Mouse (Mus musculus): ENCODE results near the gene Pbx2.

Pbx2 gene

DNA sequence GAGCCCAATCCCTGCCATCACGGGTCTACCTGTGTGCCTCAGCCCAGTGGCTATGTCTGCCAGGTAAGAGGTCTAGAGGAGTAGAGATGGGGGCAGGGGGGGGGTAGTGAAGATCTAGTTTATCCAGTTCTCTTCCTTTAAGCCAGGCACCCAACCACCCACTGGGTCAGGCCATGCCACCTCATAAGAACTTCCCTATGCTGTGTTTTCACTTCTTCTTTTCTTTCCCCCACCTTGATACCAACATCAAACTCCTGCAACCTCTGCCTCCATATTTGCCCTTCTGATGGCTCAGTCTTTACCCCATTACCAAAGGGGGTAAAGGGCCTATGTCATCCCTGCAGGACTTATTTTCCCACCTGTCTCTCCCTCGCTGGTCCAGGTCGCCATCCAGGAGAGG is 13.0 kb upstream of the Pbx2 start:
- no peak for DNase-seq (ENCODE audit: extremely low spot score)

DNA sequence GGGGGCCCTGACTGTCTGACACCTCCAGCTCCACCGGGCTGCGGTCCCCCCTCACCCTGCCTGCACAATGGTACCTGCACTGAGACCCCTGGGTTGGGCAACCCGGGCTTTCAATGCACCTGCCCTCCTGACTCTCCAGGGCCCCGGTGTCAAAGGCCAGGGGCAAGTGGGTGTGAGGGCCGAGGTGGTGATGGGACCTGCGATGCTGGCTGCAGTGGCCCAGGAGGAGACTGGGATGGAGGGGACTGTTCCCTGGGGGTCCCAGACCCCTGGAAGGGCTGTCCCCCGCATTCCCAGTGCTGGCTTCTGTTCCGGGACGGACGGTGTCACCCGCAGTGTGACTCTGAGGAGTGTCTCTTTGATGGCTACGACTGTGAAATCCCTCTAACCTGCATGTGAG is 8.5 kb upstream of the Pbx2 start:
- no peak for DNase-seq (ENCODE audit: extremely low spot score)

DNA sequence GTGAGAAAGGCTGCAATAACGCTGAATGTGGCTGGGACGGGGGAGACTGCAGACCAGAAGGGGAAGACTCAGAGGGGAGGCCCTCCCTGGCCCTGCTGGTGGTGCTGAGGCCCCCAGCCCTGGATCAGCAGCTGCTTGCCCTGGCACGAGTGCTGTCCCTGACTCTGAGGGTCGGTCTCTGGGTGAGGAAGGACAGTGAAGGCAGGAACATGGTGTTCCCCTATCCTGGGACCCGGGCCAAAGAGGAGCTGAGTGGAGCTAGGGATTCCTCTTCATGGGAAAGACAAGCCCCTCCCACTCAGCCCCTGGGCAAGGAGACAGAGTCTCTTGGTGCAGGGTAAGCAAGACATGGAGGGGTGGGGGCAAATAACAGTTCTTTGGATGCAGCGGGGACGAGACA is 7.7 kb upstream of the Pbx2 start:
- DNase-seq (ENCODE audit: extremely low spot score) = no peak

DNA sequence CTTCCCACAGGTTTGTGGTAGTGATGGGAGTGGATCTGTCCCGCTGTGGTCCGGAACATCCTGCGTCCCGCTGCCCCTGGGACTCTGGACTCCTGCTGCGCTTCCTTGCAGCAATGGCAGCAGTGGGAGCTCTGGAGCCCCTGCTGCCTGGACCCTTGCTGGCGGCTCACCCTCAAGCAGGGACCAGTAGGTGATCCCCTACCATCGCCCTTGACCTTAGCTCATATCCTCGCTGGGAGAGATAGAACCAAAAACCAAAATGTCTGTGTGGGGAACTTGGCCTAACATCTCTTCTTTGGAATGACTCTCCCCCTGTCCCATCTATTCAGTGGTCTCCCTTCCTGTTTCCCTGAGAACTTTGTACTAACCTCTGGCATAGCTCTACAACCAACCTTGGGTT is 7.2 kb upstream of the Pbx2 start:
- no peak for DNase-seq (ENCODE audit: extremely low spot score)

DNA sequence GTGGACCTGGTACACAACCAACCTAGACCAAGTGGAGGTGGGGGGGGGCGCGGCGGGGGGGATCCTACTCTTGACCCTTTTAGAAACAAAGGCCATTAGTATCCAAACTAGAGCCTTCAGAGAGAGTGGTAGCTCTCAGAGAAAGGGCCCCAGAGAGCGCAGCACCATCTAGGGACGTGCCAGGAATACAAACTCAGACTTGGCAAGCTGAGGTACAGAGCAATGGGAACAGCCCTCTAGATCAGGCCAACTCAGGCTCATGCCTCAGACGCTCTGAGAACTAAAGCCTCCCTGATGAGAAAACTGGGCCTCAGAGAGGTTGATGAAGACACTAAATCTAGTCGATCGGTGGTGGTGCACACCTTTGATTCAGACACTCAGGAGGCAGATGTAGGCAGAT is 5.9 kb upstream of the Pbx2 start:
- DNase-seq (ENCODE audit: extremely low spot score) = no peak

DNA sequence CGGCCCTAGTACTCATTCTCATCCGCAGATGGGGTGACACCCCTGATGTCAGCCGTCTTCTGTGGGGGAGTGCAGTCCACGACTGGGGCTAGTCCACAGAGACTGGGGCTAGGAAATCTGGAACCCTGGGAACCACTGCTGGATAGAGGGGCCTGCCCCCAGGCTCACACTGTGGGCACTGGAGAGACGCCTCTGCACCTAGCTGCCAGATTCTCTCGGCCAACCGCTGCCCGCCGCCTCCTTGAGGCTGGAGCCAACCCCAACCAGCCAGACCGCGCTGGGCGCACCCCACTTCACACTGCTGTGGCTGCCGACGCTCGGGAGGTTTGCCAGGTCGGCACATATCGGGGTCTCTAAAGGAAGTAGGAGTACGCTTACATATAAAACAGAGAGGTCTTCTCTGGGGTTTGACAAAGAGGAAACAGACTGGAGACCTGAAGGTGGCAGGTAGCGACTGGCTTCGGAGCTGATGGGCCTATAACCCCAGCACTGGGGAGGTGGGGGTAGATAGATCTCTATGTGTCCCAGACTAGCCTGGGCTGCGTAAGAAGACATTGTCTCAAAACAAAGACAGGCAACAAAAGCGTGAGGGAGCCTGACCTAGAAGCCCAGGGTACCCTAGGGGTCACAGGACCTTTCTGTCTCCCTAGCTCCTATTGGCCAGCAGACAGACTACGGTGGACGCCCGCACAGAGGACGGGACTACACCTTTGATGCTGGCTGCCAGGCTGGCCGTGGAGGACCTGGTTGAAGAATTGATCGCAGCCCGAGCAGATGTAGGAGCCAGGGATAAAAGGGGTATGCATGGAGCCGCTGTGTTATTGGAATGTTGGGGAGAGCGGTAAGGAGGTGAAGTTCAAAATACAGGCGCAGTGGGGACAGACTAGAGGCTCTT is 4.9 kb upstream of the Pbx2 start:
- DNase-seq (ENCODE audit: extremely low spot score) = no peak

DNA sequence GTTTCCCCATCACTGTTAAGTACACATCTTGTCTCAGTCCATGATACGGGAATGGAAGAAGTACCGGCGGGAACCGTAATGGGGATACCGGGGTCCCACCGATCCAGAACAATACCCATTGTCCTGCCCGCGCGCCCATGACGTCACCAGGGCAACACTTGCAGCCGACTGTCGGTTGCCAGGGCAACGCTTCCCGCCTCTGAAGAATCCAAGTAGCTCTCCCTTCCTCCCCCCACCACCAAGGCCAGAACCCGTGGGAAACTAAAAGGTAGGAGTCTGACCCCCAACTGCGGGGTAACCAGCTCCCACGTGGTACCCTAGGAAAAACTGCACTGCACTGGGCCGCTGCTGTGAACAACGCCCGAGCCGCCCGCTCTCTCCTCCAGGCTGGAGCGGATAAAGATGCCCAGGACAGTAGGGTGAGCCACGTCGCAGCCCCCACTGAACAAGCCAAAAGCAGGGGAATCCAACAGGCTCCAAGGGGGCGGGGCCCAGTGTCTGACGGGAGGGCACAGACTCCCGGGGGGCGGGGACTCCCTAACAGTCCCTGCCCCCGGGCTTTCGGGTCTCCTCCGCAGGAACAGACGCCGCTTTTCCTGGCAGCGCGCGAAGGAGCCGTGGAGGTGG is 4.2 kb upstream of the Pbx2 start:
- peak; percentile 97 for DNase-seq (ENCODE audit: extremely low spot score)

DNA sequence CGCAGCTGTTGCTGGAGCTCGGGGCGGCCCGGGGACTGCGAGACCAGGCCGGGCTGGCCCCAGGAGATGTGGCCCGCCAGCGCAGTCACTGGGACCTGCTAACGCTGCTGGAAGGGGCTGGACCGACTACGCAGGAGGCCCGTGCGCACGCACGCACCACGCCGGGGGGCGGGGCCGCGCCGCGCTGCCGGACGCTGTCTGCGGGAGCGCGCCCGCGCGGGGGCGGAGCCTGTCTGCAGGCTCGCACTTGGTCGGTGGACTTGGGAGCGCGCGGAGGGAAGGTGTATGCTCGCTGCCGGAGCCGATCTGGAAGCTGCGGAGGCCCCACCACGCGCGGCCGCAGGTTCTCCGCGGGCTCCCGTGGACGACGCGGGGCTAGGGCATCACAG is 3.6 kb upstream of the Pbx2 start:
- peak; percentile 97 for DNase-seq (ENCODE audit: extremely low spot score)

DNA sequence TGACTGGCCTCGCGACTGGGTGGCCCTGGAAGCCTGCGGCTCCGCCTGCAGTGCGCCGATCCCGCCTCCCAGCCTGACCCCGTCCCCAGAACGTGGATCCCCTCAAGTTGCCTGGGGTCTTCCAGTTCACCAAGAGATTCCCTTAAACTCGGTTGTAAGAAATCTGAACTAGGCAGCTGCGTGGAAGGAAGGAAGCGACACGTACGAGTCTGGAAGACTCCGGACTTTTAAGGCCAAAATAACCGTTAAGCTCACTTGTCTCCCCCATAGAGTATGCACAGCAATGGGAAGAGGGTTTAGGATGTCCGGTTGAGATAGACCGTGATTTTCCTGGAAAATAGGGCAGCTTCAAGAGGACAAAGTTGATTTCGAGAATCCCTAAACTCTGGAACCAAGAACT is 3.3 kb upstream of the Pbx2 start:
- DNase-seq (ENCODE audit: extremely low spot score) = no peak

DNA sequence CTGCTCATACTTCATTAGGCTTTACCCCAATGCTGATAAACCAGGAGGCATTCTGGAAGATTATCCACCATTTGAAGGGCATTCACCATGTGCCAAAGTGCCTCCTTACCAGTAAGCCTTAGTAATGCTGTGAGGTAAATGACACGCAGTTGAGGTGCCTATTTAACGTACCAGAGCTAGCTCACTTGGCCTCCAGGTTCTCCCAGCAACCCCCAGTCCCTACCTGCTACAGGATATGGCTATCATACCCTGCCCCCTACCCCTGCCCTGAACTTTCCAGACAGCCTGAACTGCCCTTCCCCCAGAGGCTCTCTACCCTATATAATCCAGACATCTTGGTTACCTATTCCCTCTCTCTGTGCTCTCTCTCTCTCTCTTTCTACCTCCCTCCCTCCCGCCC is 2.3 kb upstream of the Pbx2 start:
- no peak for DNase-seq (ENCODE audit: extremely low spot score)

DNA sequence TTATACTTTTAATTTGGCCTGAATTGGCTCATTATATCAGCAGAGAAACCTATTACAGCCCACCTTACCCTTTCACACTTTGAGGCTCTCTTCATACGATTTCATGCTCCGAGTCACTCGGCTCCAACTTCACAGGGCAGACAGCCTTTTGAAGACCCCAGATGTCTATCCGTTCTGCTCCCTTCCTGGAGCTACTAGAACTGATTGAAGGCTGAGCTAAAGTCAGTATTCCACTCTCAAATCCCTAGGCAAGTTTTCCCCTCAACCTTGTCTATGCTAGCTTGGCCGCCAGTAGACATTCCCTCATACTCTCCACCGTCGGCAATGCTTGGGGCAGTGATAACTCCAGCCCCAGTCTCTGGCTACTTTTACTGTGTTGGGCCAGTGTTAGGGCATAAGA is 1.9 kb upstream of the Pbx2 start:
- no peak for DNase-seq (ENCODE audit: extremely low spot score)

DNA sequence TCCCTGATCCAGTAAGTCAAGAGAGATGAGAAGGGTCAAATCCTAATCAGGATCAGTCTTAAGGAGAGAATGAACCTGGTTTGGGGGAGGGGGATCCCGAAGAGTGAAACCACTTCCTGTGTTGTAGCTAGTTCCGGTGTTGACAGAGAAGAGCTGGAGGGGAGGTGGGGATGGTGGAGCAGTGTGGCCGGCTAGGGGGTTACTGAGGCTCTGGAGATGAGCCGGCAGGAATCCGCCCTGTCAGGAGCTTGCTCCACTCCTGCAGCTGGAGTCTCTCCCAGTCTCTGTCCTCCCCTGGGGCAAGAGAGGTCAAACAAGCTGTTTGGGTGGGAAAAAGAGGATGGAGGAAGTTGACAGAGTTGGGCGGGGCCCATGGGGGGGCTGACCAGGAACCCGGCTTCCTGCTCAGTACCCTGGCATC is 1.4 kb upstream of the Pbx2 start, which contains the start of gene Gpsm3:
Gene Gpsm3 (plus strand): TSS at position 126 of the 421 bp plus-strand sequence.
- DNase-seq (ENCODE audit: extremely low spot score) = no peak

DNA sequence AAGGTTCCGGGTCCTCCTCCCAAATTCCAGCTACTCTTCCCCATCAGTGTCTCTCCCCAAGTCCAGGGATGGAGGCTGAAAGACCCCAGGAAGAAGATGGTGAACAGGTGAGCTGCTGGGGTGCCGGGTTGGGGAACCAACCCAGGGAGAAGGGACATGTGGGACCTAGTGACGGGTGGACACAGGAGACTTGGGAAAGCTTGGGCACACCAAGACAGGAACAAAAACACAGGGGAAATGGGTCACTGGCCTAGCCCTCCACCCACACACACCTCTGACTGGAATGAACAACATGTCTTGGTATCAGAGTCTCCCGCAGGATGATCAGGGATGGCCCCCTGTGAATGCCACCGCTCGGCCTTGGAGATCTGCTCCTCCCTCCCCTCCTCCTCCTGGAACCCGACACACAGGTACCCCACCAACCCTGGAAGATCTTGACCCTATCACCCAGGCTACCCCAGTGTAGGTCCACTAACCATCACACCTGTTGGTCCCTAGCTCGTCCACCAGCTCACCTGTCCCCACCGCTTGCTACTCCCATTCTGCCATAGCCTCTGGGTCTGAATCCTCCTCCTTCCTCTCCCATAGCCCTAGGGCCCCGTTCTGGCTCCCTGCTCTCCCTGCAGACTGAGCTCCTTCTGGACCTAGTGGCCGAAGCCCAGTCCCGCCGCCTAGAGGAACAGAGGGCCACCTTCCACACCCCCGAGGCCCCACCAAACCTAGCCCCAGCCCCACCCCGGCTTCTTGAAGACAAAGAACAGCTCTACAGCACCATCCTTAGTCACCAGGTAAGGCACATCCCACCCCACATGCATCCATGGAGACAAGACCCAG is 695 bp upstream of the Pbx2 start:
- no peak for DNase-seq (ENCODE audit: extremely low spot score)

DNA sequence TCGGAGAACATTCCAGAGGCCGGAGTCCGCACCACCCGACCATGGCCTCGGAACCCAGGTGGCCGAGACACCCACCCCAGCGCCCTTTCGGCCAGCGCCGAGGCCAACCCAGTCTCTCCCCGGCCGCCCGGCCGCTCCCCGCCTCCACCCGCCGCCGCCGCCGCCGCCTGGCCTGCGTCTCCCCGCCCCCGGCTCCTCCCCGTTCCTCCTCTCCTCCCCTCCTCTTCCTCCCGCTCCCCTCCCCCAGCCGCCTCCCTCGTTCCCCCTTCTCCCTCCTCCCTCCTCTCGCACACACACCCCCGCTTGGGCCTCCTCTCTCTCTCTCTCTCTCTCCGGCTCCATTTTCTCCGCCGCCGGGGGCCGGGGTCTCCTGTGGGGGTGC is 919 bp downstream of the Pbx2 start:
- DNase-seq (ENCODE audit: extremely low spot score) = peak; percentile 96

DNA sequence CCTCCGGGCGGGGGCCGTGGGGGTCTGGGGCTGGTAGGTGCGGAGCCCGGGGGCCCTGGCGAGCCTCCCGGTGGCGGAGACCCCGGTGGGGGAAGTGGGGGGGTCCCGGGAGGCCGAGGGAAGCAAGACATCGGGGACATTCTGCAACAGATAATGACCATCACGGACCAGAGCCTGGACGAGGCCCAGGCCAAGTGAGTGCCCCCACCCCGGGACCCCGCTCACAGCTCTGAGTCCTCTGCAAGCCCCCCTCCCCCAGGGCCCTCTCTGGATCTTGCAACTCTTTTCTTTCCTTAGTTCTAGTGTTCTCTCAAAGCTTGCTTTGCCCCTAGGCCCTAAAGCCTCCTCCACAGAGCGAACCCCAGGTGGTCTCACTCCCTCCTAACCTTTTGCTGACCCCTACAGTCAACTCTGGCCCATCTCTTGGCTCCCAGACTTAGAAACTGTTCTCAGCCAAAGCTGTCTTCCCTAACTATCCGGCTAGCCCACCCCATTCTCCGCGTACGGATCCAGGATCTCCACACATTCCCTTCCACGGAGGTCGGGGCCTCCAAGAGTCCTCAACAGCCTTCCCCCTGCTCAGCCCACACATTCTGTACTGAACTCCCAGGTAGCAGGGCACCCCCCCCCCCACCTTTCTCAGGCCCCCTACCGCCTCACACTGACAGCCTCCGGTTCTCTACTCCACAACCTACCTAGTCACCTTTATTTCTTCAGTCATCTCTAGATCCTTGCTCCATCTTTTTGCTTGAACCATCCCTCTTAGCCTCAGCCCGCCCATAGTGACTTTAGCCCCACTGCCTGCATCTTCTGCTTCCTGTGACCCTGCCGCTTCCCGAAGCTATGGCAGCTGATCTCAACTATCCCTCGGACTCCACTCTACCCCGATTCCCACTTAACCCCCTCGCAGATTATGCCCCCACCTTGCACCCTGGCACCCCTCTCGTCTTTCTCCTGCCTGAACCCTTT is 1.8 kb downstream of the Pbx2 start:
- DNase-seq (ENCODE audit: extremely low spot score) = peak; percentile 70

DNA sequence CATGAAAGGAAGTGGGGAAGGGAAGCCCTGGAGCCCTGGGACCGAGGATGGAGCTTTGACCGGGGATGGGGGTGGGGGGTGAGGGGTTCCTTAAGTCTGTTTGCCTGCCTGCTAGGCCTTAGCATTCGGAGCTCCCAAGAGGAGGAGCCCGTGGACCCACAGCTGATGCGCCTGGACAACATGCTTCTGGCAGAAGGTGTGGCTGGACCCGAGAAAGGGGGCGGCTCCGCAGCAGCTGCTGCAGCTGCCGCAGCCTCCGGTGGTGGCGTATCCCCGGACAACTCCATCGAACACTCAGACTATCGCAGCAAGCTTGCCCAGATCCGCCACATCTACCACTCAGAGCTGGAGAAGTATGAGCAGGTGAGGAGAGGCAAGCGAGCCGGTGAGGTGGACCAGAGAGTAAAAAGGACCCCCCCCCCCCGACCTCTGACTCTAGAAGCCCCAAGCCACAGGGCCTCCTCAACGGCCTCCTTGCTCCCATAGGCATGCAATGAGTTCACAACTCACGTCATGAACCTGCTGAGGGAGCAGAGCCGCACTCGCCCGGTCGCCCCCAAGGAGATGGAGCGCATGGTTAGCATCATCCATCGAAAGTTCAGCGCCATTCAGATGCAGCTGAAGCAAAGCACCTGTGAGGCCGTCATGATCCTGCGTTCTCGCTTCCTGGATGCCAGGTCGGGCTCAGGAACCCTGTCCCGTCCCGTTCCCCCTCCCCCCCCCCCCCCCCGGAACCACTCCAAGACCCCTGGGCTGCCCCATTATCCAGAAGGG is 2.9 kb downstream of the Pbx2 start:
- no peak for DNase-seq (ENCODE audit: extremely low spot score)

DNA sequence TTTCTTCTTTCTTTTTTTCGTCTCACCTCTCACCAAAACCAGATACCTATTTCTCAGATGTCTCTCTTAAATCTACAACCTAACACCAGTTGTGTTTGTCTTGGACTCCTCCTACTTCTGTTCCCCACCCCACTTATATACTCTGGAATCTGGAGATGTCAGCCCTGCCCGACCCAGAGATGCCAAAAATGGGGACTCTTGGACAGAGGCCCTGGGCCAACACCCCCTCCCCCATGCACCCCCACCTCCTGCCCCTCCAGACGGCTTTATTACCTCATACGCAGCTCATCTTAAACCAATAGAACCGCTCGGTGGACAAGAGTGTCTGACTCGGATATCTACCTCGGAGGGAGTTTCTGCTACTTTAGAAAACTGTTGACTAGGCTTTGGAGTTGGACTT is 5.0 kb downstream of the Pbx2 start:
- no peak for DNase-seq (ENCODE audit: extremely low spot score)

DNA sequence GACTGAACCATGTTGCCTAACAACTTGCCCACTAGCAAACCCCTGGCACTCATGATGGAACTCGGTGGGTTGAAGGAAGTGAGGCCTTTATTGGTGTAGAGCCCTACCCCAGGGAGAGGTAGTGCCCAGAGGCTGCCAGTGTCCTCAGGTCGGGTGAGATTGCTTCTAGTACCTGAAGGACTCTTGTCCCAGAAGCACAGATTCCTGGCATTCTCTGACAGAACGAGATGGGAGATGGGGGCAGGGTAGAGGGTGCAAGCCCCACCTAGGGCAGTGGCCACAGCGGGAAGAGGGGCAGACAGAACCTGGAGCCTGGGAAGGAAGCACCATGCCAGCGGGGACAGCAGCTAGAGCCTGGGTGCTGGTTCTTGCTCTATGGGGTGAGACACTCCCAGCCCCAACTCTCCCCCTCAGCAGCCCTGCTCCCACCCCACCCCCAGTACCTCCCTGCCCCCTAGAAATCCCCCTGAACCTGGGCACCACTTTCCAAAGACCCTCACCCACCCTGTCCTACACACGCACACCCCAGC is 6.6 kb downstream of the Pbx2 start, which contains the start of gene Ager:
Gene Ager (plus strand): TSS at position 297 of the 530 bp plus-strand sequence.
- DNase-seq (ENCODE audit: extremely low spot score) = no peak

DNA sequence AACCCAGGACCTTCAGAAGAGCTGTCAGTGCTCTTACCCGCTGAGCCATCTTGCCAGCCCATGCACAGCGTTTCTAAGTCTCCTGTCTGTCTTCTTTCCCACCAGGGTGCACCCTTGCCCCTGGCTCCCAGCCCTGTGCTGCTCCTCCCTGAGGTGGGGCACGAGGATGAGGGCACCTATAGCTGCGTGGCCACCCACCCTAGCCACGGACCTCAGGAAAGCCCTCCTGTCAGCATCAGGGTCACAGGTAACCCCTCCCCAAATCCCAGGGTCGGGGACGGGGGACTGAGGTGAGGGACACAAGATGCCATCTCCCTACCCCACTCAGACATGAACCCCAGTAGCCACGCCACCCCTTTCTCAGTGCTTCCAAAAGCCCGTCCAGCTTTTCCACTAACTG is 8.8 kb downstream of the Pbx2 start:
- no peak for DNase-seq (ENCODE audit: extremely low spot score)

DNA sequence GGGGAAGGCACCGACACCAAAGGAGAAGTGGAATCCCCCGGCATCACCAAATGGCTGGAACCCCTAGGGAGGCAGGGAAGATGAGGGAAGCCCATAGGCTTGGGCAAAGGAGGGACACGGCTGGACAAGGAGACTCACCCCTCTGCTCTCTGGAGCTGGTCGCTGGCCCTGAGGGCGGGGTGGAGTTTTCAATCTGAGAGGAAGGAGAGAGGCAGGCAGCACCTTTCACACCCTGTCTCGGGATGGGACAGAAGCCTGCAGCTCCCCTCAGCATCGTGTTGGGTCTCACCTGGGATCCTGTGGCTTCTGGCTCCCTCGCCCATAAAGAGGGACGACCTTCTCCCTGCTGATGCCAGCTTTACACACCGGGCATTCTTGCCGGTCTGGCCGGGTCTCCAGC is 10.7 kb downstream of the Pbx2 start:
- no peak for DNase-seq (ENCODE audit: extremely low spot score)
